Mouse (Mus musculus) Patski (cell line): Measurements from ENCODE around the gene Catsperg1. TPM values are rescaled to one million over a fixed set of nuclear protein-coding genes. Genes with fewer than 3 reads are reported as not detected.

ENCODE experiments used
- ATAC-seq: fragments of 100-300 bp; one replicate; pipeline ENCODE4 v1.8.0; 2021
- CTCF ChIA-PET: fragments of 350-600 bp; sonication (Branson Sonifier 250); formaldehyde crosslinking; loops from one replicate; lab custom pipeline; 2022; ENCODE audit warnings: inconsistent platforms; lab: Charles Lee
- POLR2A ChIA-PET: fragments of 350-600 bp; sonication (Branson Sonifier 250); formaldehyde crosslinking; loops from one replicate; lab custom pipeline; 2022; ENCODE audit warnings: antibody characterized with exemption, inconsistent platforms; lab: Charles Lee
- DNase-seq: peaks from one replicate; pipeline ENCODE4 v3.0.0-alpha.2; 2011; ENCODE audit warnings: low read depth, low spot score
- H3K27me3 ChIP-seq: fragments of 371-371 bp; one replicate; pipeline ENCODE4 v1.5.1; 2021
- CTCF ChIP-seq: fragments of 100-300 bp; IDR thresholded peaks from one replicate; pipeline ENCODE4 v1.5.1; 2021
- in situ Hi-C: fragments of 300-500 bp; cut with MboI; formaldehyde crosslinking; loops from 3 replicates; pipeline ENCODE4 v1.11.1; 2018; ENCODE audit warnings: low pct_unique_long_range_greater_than_20kb, mixed read lengths
- polyA plus RNA-seq: library from polyadenylated mRNA; unstranded; gene quantifications from one replicate; pipeline ENCODE4 v1.2.3, GENCODE M21; 2021

Gene Catsperg1
- polyA plus RNA-seq, 1 experiment from 2014 or later = not detected

GRCm38 (mm10) chr7:29172390-29173016 lies 41.3 kb downstream of the Catsperg1 start:
- in situ Hi-C loops = no loop called here
- no peak for TF ChIP-seq CTCF
- DNase-seq = no peak
- no peaks in the 10 kb centered on the region for H3K27me3 ChIP-seq
- CTCF ChIA-PET = no interaction called here
- POLR2A ChIA-PET = no interaction called here
- ATAC-seq = no peak

- no peak for TF ChIP-seq CTCF
- POLR2A ChIA-PET = no interaction called here
These were observed 42.2 kb downstream of the Catsperg1 start for GRCm38 (mm10) chr7:29171562-29172097.

GRCm38 (mm10) chr7:29170755-29171561 lies 42.9 kb downstream of the Catsperg1 start:
- TF ChIP-seq CTCF = no peak
- ChIA-PET POLR2A (interaction anchor here (1.8 kb wide), 1 partner anchor 9 kb away, joined by 7 read pairs; the partner anchor contains the start of gene Psmd8), CTCF (interaction anchor here (1.0 to 1.4 kb wide), 2 partner anchors 8 to 16 kb away, joined by 3 to 9 read pairs; no protein-coding TSS in a partner anchor)
- in situ Hi-C loops = no loop called here
- DNase-seq (no peak), ATAC-seq (no peak)
- H3K27me3 ChIP-seq = no peaks in the 10 kb centered on the region

More at GRCm38 (mm10) chr7:29171562-29172097, 42.2 kb downstream of the Catsperg1 start:
- DNase-seq (no peak), ATAC-seq (no peak)
- no peaks in the 10 kb centered on the region for H3K27me3 ChIP-seq
- in situ Hi-C loops = no loop called here
- CTCF ChIA-PET = no interaction called here

GRCm38 (mm10) chr7:29170066-29170754 lies 43.6 kb downstream of the Catsperg1 start, which contains the start of the genes Ggn and Spred3:
TSS of gene Ggn (plus strand) at chr7:29170210.
TSS of gene Spred3 (minus strand) at chr7:29170411.
- ChIA-PET CTCF (interaction anchor here (1.0 to 1.4 kb wide), 2 partner anchors 9 to 15 kb away, joined by 3 to 9 read pairs; no protein-coding TSS in a partner anchor), POLR2A (interaction anchor here (1.8 kb wide), 1 partner anchor 10 kb away, joined by 7 read pairs; the partner anchor contains the start of gene Psmd8)
- peak; percentile 65 for ATAC-seq
- DNase-seq = no peak
- TF ChIP-seq CTCF = no peak
- H3K27me3 ChIP-seq = no peaks in the 10 kb centered on the region
- in situ Hi-C loops = no loop called here

- DNase-seq (peak; percentile 71), ATAC-seq (peak; percentile 65)
- H3K27me3 ChIP-seq = no peaks in the 10 kb centered on the region
- in situ Hi-C loops = no loop called here
- no peak for TF ChIP-seq CTCF
- CTCF ChIA-PET = interaction anchor here (1.0 to 1.4 kb wide), 2 partner anchors 10 to 14 kb away, joined by 3 to 9 read pairs; no protein-coding TSS in a partner anchor
- POLR2A ChIA-PET = interaction anchor here (1.1 to 2.5 kb wide), 3 partner anchors 11 to 116 kb away, joined by 3 to 14 read pairs (median 7); partner anchors contain the start of genes Fam98c and Psmd8
These were observed 44.4 kb downstream of the Catsperg1 start for GRCm38 (mm10) chr7:29169231-29170065.

GRCm38 (mm10) chr7:29168791-29169230 lies 45.0 kb downstream of the Catsperg1 start:
- ChIA-PET CTCF (interaction anchor here (1.1 kb wide), 1 partner anchor 42 kb away, joined by 3 read pairs; no protein-coding TSS in a partner anchor), POLR2A (interaction anchor here (0.6 to 2.5 kb wide), 5 partner anchors 11 to 358 kb away, joined by 3 to 14 read pairs (median 5); partner anchors contain the start of genes Fam98c and Psmd8)

GRCm38 (mm10) chr7:29168121-29168695 lies 45.6 kb downstream of the Catsperg1 start:
- in situ Hi-C loops = no loop called here
- H3K27me3 ChIP-seq = no peaks in the 10 kb centered on the region
- no peak for ATAC-seq

More at GRCm38 (mm10) chr7:29168791-29169230, 45.0 kb downstream of the Catsperg1 start:
- no peak for ATAC-seq
- H3K27me3 ChIP-seq = no peaks in the 10 kb centered on the region
- no peak for DNase-seq
- no peak for TF ChIP-seq CTCF
- in situ Hi-C loops = no loop called here

GRCm38 (mm10) chr7:29167656-29168055 lies 46.2 kb downstream of the Catsperg1 start:
- ChIA-PET POLR2A (interaction anchor here (2.5 kb wide), 1 partner anchor 12 kb away, joined by 14 read pairs; the partner anchor contains the start of gene Fam98c), CTCF (interaction anchor here (0.8 to 1.7 kb wide), 3 partner anchors 12 to 121 kb away, joined by 3 to 6 read pairs (median 3); partner anchors contain the start of gene Fam98c)
- no peaks in the 10 kb centered on the region for H3K27me3 ChIP-seq
- no peak for TF ChIP-seq CTCF
- in situ Hi-C loops = no loop called here
- ATAC-seq = no peak
- no peak for DNase-seq

More at GRCm38 (mm10) chr7:29168121-29168695, 45.6 kb downstream of the Catsperg1 start:
- DNase-seq = no peak
- no peak for TF ChIP-seq CTCF
- ChIA-PET POLR2A (interaction anchor here (0.6 to 2.5 kb wide), 4 partner anchors 12 to 357 kb away, joined by 3 to 14 read pairs (median 5); partner anchors contain the start of gene Fam98c), CTCF (interaction anchor here (0.8 to 1.7 kb wide), 3 partner anchors 12 to 120 kb away, joined by 3 to 6 read pairs (median 3); partner anchors contain the start of gene Fam98c)
